ENCODE assay signal across 32 mouse cellular contexts in the genomic region with DNA sequence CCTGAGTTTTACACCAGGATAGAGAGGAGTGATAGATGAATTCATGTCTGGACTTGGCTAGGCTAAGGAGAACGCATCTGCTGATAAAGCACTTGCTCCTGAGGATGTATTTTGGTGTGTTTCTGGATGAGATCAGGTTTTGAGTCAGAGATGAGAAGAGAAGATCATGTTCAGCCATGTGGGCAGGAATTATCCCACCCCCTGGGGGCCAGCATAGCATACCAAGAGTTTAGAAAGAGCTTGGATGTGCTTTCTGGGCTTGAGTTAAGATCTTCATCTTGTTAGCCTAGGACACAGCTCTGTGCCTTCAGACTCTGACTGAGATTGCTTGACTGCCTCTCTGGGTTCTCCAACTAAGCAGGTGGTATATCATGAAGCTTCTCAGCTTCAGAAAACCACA. TPM values are rescaled to one million over a fixed set of nuclear protein-coding genes. Genes with fewer than 3 reads are reported as not detected.
"Had no signal": no experiment of that assay in that cellular context is flagged by ENCODE, and none has a peak within 500 bp of the region (broad histone marks: within the 10 kb centered on the region; RNA-seq: fewer than 3 reads in every experiment).

No protein-coding gene starts in this region.

- H3K36me3 ChIP-seq: limb, embryonic 10.5 days; limb, embryonic 12.5 days; limb, embryonic 13.5 days; limb, embryonic 15.5 days; liver, embryonic 12.5 days; liver, embryonic 13.5 days; liver, embryonic 15.5 days; lung, embryonic 15.5 days; midbrain, embryonic 10.5 days; midbrain, embryonic 12.5 days; midbrain, embryonic 13.5 days; midbrain, embryonic 15.5 days; neural tube, embryonic 12.5 days had no signal

- H3K9me3 ChIP-seq: limb, embryonic 10.5 days; limb, embryonic 12.5 days; limb, embryonic 13.5 days; limb, embryonic 15.5 days; liver, embryonic 12.5 days; liver, embryonic 13.5 days; liver, embryonic 15.5 days; lung, embryonic 15.5 days; megakaryocyte, embryonic 14.5 days; midbrain, embryonic 10.5 days; midbrain, embryonic 12.5 days; midbrain, embryonic 13.5 days; midbrain, embryonic 15.5 days; neural tube, embryonic 12.5 days had no signal

- H3K9ac ChIP-seq: limb, embryonic 12.5 days; limb, embryonic 13.5 days; limb, embryonic 15.5 days; liver, embryonic 12.5 days; liver, embryonic 13.5 days; liver, embryonic 14.5 days; liver, embryonic 15.5 days; liver, postnatal 0 days; lung, embryonic 14.5 days; lung, embryonic 15.5 days; midbrain, embryonic 12.5 days; midbrain, embryonic 13.5 days; midbrain, embryonic 15.5 days; neural tube, embryonic 12.5 days had no signal

- H3K4me2 ChIP-seq: limb, embryonic 12.5 days; limb, embryonic 13.5 days; limb, embryonic 15.5 days; liver, embryonic 12.5 days; liver, embryonic 13.5 days; liver, embryonic 15.5 days; lung, embryonic 14.5 days; lung, embryonic 15.5 days; midbrain, embryonic 11.5 days; midbrain, embryonic 12.5 days; midbrain, embryonic 13.5 days; midbrain, embryonic 15.5 days; neural tube, embryonic 12.5 days had no signal

- H3K4me3 ChIP-seq: limb, embryonic 10.5 days; limb, embryonic 12.5 days; limb, embryonic 13.5 days; limb, embryonic 15.5 days; liver, embryonic 12.5 days; liver, embryonic 13.5 days; liver, embryonic 15.5 days; lung, embryonic 15.5 days; megakaryocyte, embryonic 14.5 days; midbrain, embryonic 10.5 days; midbrain, embryonic 12.5 days; midbrain, embryonic 13.5 days; midbrain, embryonic 15.5 days; myocyte; neural tube, embryonic 12.5 days had no signal

- H3K27me3 ChIP-seq: limb, embryonic 12.5 days; limb, embryonic 13.5 days; limb, embryonic 15.5 days; liver, embryonic 12.5 days; liver, embryonic 13.5 days; liver, embryonic 15.5 days; lung, embryonic 15.5 days; midbrain, embryonic 12.5 days; midbrain, embryonic 13.5 days; midbrain, embryonic 15.5 days; neural tube, embryonic 12.5 days had no signal

- DNase-seq: left cerebral cortex, postnatal 4 days; liver; liver, embryonic 13.5 days; liver, postnatal 0 days; lung, adult 18-20 months; lung, adult 2 months; lung, embryonic 14.5 days; lung, postnatal 10 days; lung, postnatal 14 days; lung, postnatal 36 days; lung, postnatal 4 days; midbrain, embryonic 14.5 days had no signal

- H3K27ac ChIP-seq: limb, embryonic 10.5 days; limb, embryonic 12.5 days; limb, embryonic 13.5 days; limb, embryonic 15.5 days; liver, embryonic 12.5 days; liver, embryonic 13.5 days; liver, embryonic 14.5 days; liver, embryonic 15.5 days; lung, embryonic 15.5 days; macrophage; midbrain, embryonic 10.5 days; midbrain, embryonic 12.5 days; midbrain, embryonic 13.5 days; midbrain, embryonic 15.5 days; neural tube, embryonic 12.5 days had no signal

- H3K4me1 ChIP-seq: limb, embryonic 13.5 days; limb, embryonic 15.5 days; liver, embryonic 12.5 days; liver, embryonic 13.5 days; lung, embryonic 15.5 days; megakaryocyte, embryonic 14.5 days; midbrain, embryonic 12.5 days; midbrain, embryonic 13.5 days; midbrain, embryonic 15.5 days had no signal

- ATAC-seq: liver, embryonic 12.5 days; liver, postnatal 0 days; lung, postnatal 0 days; midbrain, embryonic 13.5 days; midbrain, embryonic 15.5 days; midbrain, embryonic 16.5 days had no signal

RNA-seq across cellular contexts. Expression of a gene that starts 45.2 kb away (rescaled TPM):
- total RNA-seq: monocyte, adult 5-6 weeks had no signal
